Mouse (Mus musculus): ENCODE results near the gene Stox1. TPM values are rescaled to one million over a fixed set of nuclear protein-coding genes. Genes with fewer than 3 reads are reported as not detected.

Stox1 gene
- polyA plus RNA-seq, 1 experiment from 2014 or later, result 1.2 TPM

GRCm38 (mm10) chr10:62664171-62664570, 61.8 kb downstream of the Stox1 start:
- Histone ChIP-seq H3K9ac (ENCODE audit: low read length) (no peak overlapping the region), H3K4me3 (ENCODE audit: control insufficient read depth in 1 of 2, insufficient read depth in 1 of 2, low read depth in 1 of 2, low read length in 2 of 2) (no peak overlapping the region), H3K4me2 (ENCODE audit: low read length) (no peak overlapping the region), H3K27me3 (ENCODE audit: control insufficient read depth, insufficient read depth, low read length) (no peaks in the 10 kb centered on the region), H3K4me1 (ENCODE audit: control insufficient read depth in 2 of 2, insufficient read depth in 2 of 2, low read length in 2 of 2) (peaks cover 5 to 10% of the 10 kb centered on the region in 2 experiments; a peak in 2 of 4 replicates), H3K36me3 (ENCODE audit: control insufficient read depth, insufficient read depth, low read length) (no peaks in the 10 kb centered on the region), H3K27ac (replicated peaks in 1 of 2; ENCODE audit: control insufficient read depth in 1 of 2, insufficient read depth in 1 of 2, low read depth in 2 of 2, low read length in 2 of 2) (no peak overlapping the region), H3K9me3 (ENCODE audit: control insufficient read depth, low read length) (no peaks in the 10 kb centered on the region)
- ATAC-seq (ENCODE audit: insufficient number of reproducible peaks, insufficient read depth, low FRiP score, low read depth), result no peak
- WGBS, result 82% methylated on average over 10 of the region's 10 CpGs

- no peaks in the 10 kb centered on the region for H3K27me3 ChIP-seq (ENCODE audit: control insufficient read depth, insufficient read depth, low read length)
- no peak overlapping the region for H3K9ac ChIP-seq (ENCODE audit: low read length)
- WGBS, result 59% methylated on average over 6 of the region's 7 CpGs
- no peaks in the 10 kb centered on the region for H3K9me3 ChIP-seq (ENCODE audit: control insufficient read depth, low read length)
- peaks cover 0 to 2% of the 10 kb centered on the region in 2 experiments; a peak in 2 of 4 replicates for H3K4me1 ChIP-seq (ENCODE audit: control insufficient read depth in 2 of 2, insufficient read depth in 2 of 2, low read length in 2 of 2)
- H3K4me3 ChIP-seq (ENCODE audit: control insufficient read depth in 1 of 2, insufficient read depth in 1 of 2, low read depth in 1 of 2, low read length in 2 of 2), result no peak overlapping the region
- no peak overlapping the region for H3K27ac ChIP-seq (replicated peaks in 1 of 2; ENCODE audit: control insufficient read depth in 1 of 2, insufficient read depth in 1 of 2, low read depth in 2 of 2, low read length in 2 of 2)
- no peak overlapping the region for H3K4me2 ChIP-seq (ENCODE audit: low read length)
- no peaks in the 10 kb centered on the region for H3K36me3 ChIP-seq (ENCODE audit: control insufficient read depth, insufficient read depth, low read length)
- no peak for ATAC-seq (ENCODE audit: insufficient number of reproducible peaks, insufficient read depth, low FRiP score, low read depth)
These were observed 69.2 kb downstream of the Stox1 start for GRCm38 (mm10) chr10:62656711-62657110.

GRCm38 (mm10) chr10:62651961-62652360, 74.0 kb downstream of the Stox1 start:
- peak overlapping the region; percentile 95 to 97 for H3K27ac ChIP-seq (replicated peaks in 1 of 2; ENCODE audit: control insufficient read depth in 1 of 2, insufficient read depth in 1 of 2, low read depth in 2 of 2, low read length in 2 of 2)
- no peaks in the 10 kb centered on the region for H3K27me3 ChIP-seq (ENCODE audit: control insufficient read depth, insufficient read depth, low read length)
- peak overlapping the region; percentile 62 to 95 for H3K4me3 ChIP-seq (ENCODE audit: control insufficient read depth in 1 of 2, insufficient read depth in 1 of 2, low read depth in 1 of 2, low read length in 2 of 2)
- peaks cover 2 to 14% of the 10 kb centered on the region in 2 experiments for H3K4me1 ChIP-seq (ENCODE audit: control insufficient read depth in 2 of 2, insufficient read depth in 2 of 2, low read length in 2 of 2)
- peak overlapping the region; percentile 77 for H3K4me2 ChIP-seq (ENCODE audit: low read length)
- peak overlapping the region; percentile 73 for H3K9ac ChIP-seq (ENCODE audit: low read length)
- no peak for ATAC-seq (ENCODE audit: insufficient number of reproducible peaks, insufficient read depth, low FRiP score, low read depth)
- H3K9me3 ChIP-seq (ENCODE audit: control insufficient read depth, low read length), result no peaks in the 10 kb centered on the region
- peaks cover 13% of the 10 kb centered on the region for H3K36me3 ChIP-seq (ENCODE audit: control insufficient read depth, insufficient read depth, low read length)
- 20% methylated on average over 3 of the region's 3 CpGs for WGBS

GRCm38 (mm10) chr10:62650881-62651810, 74.8 kb downstream of the Stox1 start, which contains the start of gene Ddx50:
Ddx50 (minus strand) TSS chr10:62651218.
- H3K9me3 ChIP-seq (ENCODE audit: control insufficient read depth, low read length), result no peaks in the 10 kb centered on the region

GRCm38 (mm10) chr10:62650358-62650782, 75.6 kb downstream of the Stox1 start:
- peaks cover 2 to 14% of the 10 kb centered on the region in 2 experiments; a peak in 3 of 4 replicates for H3K4me1 ChIP-seq (ENCODE audit: control insufficient read depth in 2 of 2, insufficient read depth in 2 of 2, low read length in 2 of 2)
- ATAC-seq (ENCODE audit: insufficient number of reproducible peaks, insufficient read depth, low FRiP score, low read depth), result no peak
- no peaks in the 10 kb centered on the region for H3K9me3 ChIP-seq (ENCODE audit: control insufficient read depth, low read length)
- WGBS, result under 1% methylated on average over 17 of the region's 17 CpGs
- peak overlapping the region; percentile 97 for H3K9ac ChIP-seq (ENCODE audit: low read length)
- peak overlapping the region; percentile 77 for H3K4me2 ChIP-seq (ENCODE audit: low read length)
- peaks cover 28% of the 10 kb centered on the region for H3K36me3 ChIP-seq (ENCODE audit: control insufficient read depth, insufficient read depth, low read length)
- H3K27ac ChIP-seq (replicated peaks in 1 of 2; ENCODE audit: control insufficient read depth in 1 of 2, insufficient read depth in 1 of 2, low read depth in 2 of 2, low read length in 2 of 2), result peak overlapping the region; percentile 91 to 97
- H3K4me3 ChIP-seq (ENCODE audit: control insufficient read depth in 1 of 2, insufficient read depth in 1 of 2, low read depth in 1 of 2, low read length in 2 of 2), result peak overlapping the region; percentile 62 to 95
- no peaks in the 10 kb centered on the region for H3K27me3 ChIP-seq (ENCODE audit: control insufficient read depth, insufficient read depth, low read length)

More at GRCm38 (mm10) chr10:62650881-62651810, 74.8 kb downstream of the Stox1 start, which contains the start of gene Ddx50:
- Histone ChIP-seq H3K36me3 (ENCODE audit: control insufficient read depth, insufficient read depth, low read length) (peaks cover 21% of the 10 kb centered on the region), H3K4me1 (ENCODE audit: control insufficient read depth in 2 of 2, insufficient read depth in 2 of 2, low read length in 2 of 2) (peaks cover 2 to 14% of the 10 kb centered on the region in 2 experiments; a peak in 3 of 4 replicates), H3K4me3 (ENCODE audit: control insufficient read depth in 1 of 2, insufficient read depth in 1 of 2, low read depth in 1 of 2, low read length in 2 of 2) (peak within 1 kb of the TSS; percentile 62 to 95), H3K4me2 (ENCODE audit: low read length) (peak within 1 kb of the TSS; percentile 77), H3K27ac (replicated peaks in 1 of 2; ENCODE audit: control insufficient read depth in 1 of 2, insufficient read depth in 1 of 2, low read depth in 2 of 2, low read length in 2 of 2) (peak within 1 kb of the TSS; percentile 95 to 97), H3K27me3 (ENCODE audit: control insufficient read depth, insufficient read depth, low read length) (no peaks in the 10 kb centered on the region), H3K9ac (ENCODE audit: low read length) (peak within 1 kb of the TSS; percentile 97)
- peak; percentile 99 for ATAC-seq (ENCODE audit: insufficient number of reproducible peaks, insufficient read depth, low FRiP score, low read depth)
- under 1% methylated on average over 86 of the region's 89 CpGs for WGBS

Small RNA genes within 50 kb of the gene (microRNA-seq; reads per million reads assigned to microRNA genes)
- not detected for gene Mir7215

Other genes with a start within 250 kb of the Stox1 start
- 73.3 and 79.2 TPM in 2 replicates for gene Vps26a, start 239.3 kb downstream of the Stox1 start, polyA plus RNA-seq (2014; fragmentation: Nextera tagmentation; extraction: Ambion mirVana)
- 6.8 and 8.2 TPM in 2 replicates for gene Srgn, start 198.7 kb downstream of the Stox1 start, polyA plus RNA-seq (2014; fragmentation: Nextera tagmentation; extraction: Ambion mirVana)
- 34.4 and 38.7 TPM in 2 replicates for gene Kif1bp, start 147.7 kb downstream of the Stox1 start, polyA plus RNA-seq (2014; fragmentation: Nextera tagmentation; extraction: Ambion mirVana)
- 13.3 and 14.4 TPM in 2 replicates for gene Ddx21, start 123.8 kb downstream of the Stox1 start, polyA plus RNA-seq (2014; fragmentation: Nextera tagmentation; extraction: Ambion mirVana)
- 95.5 and 102 TPM in 2 replicates for gene Ddx50, start 74.9 kb downstream of the Stox1 start, polyA plus RNA-seq (2014; fragmentation: Nextera tagmentation; extraction: Ambion mirVana)
- gene Ccar1, start 66.2 kb upstream of the Stox1 start, polyA plus RNA-seq (2014; fragmentation: Nextera tagmentation; extraction: Ambion mirVana), result 90.8 and 93.4 TPM in 2 replicates
- gene Tet1, start 182.9 kb upstream of the Stox1 start, polyA plus RNA-seq (2014; fragmentation: Nextera tagmentation; extraction: Ambion mirVana), result 32.0 and 35.0 TPM in 2 replicates
- gene Slc25a16, start 194.5 kb upstream of the Stox1 start, polyA plus RNA-seq (2014; fragmentation: Nextera tagmentation; extraction: Ambion mirVana), result 14.8 and 14.9 TPM in 2 replicates
- 13.3 and 13.7 TPM in 2 replicates for gene Dna2, start 220.9 kb upstream of the Stox1 start, polyA plus RNA-seq (2014; fragmentation: Nextera tagmentation; extraction: Ambion mirVana)